Mouse (Mus musculus) lung, postnatal 0 days (tissue): ENCODE data around the gene Scin. TPM values are rescaled to one million over a fixed set of nuclear protein-coding genes. Genes with fewer than 3 reads are reported as not detected.

Experiments
- ATAC-seq: fragments of 200-750 bp; cut with Nextera tagmentation; 2 replicates; pipeline ENCODE4 v1.8.0; 2017; ENCODE audit warnings: moderate library complexity
- DNase-seq: peaks from one replicate; pipeline ENCODE4 v3.0.0-alpha.2; 2016; ENCODE audit warnings: low spot score
- H3K27ac ChIP-seq: fragments of 300-500 bp; sonication (generic); 2 replicates; pipeline ENCODE4 v1.5.1; 2014; ENCODE audit warnings: antibody characterized with exemption, mild to moderate bottlenecking, low read length, mixed read lengths
- H3K27me3 ChIP-seq: fragments of 300-500 bp; sonication (generic); replicated peaks from 2 replicates; pipeline ENCODE4 v1.6.1; 2014; ENCODE audit warnings: low read length, mixed read lengths; ENCODE audit not compliant: insufficient read depth
- H3K36me3 ChIP-seq: fragments of 300-500 bp; sonication (generic); 2 replicates; pipeline ENCODE4 v1.6.1; 2014; ENCODE audit warnings: low read length, mixed read lengths; ENCODE audit not compliant: insufficient read depth
- H3K4me1 ChIP-seq: fragments of 300-500 bp; sonication (generic); 2 replicates; pipeline ENCODE4 v1.6.1; 2014; ENCODE audit warnings: antibody characterized with exemption, low read depth, low read length, mixed read lengths; ENCODE audit not compliant: insufficient read depth
- H3K4me2 ChIP-seq: fragments of 300-500 bp; sonication (generic); replicated peaks from 2 replicates; pipeline ENCODE4 v1.6.1; 2014; ENCODE audit warnings: low read depth, mild to moderate bottlenecking, low read length, moderate library complexity, mixed read lengths
- H3K4me3 ChIP-seq: fragments of 300-500 bp; sonication (generic); 2 replicates; pipeline ENCODE4 v1.5.1; 2014; ENCODE audit warnings: low read depth, low read length
- H3K9ac ChIP-seq: fragments of 300-500 bp; sonication (generic); replicated peaks from 2 replicates; pipeline ENCODE4 v1.6.1; 2014; ENCODE audit warnings: low read depth, mild to moderate bottlenecking
- H3K9me3 ChIP-seq: fragments of 300-500 bp; sonication (generic); 2 replicates; pipeline ENCODE4 v1.6.1; 2016; ENCODE audit warnings: low read length, mixed read lengths
- CTCF ChIP-seq: IDR thresholded peaks from 2 replicates; pipeline ENCODE4 v1.5.1; 2016; ENCODE audit warnings: antibody characterized with exemption, mild to moderate bottlenecking
- EP300 ChIP-seq: IDR thresholded peaks from 2 replicates; pipeline ENCODE4 v1.6.1; 2016; ENCODE audit warnings: antibody characterized with exemption, mild to moderate bottlenecking, control low read depth
- WGBS: fragments of 180-500 bp; shearing (Covaris S2); extraction: QIAGEN DNeasy Blood & Tissue Kit; methylation state at CpG from one replicate; pipeline ENCODE4 v1.1.7; 2014; 5-methylcytosine and 5-hydroxymethylcytosine counted together
- polyA plus RNA-seq: library from polyadenylated mRNA; unstranded; fragments of >200 nt; fragmentation: Nextera tagmentation; extraction: Ambion mirVana; gene quantifications from 2 replicates; pipeline ENCODE4 v1.2.1, GENCODE M21; 2015

Gene Scin
- polyA plus RNA-seq, 1 experiment from 2014 or later = 0.51 TPM

DNA sequence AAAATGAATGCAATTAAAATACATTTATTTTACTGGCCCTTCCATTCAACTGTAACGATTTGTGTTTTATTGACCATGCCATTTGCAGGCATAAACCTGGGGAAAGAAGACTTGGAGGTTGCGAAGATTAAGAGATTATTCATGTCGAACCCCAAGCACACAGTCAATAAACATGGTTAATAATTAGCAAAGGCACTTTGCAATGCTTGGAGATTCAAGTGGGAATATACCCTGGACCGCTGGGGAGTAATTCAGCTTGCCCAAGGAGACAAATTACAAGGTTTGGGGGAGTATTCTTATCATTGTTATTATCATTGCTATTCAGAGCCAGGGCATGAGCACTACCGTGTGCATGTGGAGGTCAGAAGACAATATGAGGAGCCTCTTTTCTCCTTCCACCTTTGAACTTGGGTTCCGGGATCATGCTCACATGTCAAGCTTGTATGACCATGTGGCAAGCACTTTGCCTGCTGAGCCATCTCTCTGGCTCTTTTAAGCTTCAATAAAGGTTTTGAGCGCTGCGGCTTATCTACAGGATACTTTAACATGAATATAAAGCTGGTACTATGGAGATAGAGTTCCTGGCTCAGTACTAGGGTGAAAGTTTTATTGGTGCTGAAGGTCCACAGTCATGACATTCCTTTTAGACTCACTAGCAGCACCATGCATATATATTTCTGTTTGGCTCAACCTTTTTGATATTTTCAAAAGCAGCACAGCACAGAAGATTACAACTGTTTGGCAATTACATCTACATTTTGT lies 5.6 kb upstream of the Scin start:
- WGBS = 84% methylated on average over 8 of the region's 8 CpGs
- Histone ChIP-seq H3K36me3 (no peaks in the 10 kb centered on the region), H3K9me3 (no peaks in the 10 kb centered on the region), H3K27me3 (no peaks in the 10 kb centered on the region), H3K27ac (no peak overlapping the region), H3K4me1 (no peaks in the 10 kb centered on the region), H3K4me3 (no peak overlapping the region), H3K4me2 (no peak overlapping the region), H3K9ac (no peak overlapping the region)
- DNase-seq (no peak), ATAC-seq (no peak)
- TF ChIP-seq EP300 (no peak), CTCF (no peak)

- WGBS = 39% methylated on average over 11 of the region's 11 CpGs
Measured at GRCm38 (mm10) chr12:40134529-40134928, 501 bp upstream of the Scin start.

DNA sequence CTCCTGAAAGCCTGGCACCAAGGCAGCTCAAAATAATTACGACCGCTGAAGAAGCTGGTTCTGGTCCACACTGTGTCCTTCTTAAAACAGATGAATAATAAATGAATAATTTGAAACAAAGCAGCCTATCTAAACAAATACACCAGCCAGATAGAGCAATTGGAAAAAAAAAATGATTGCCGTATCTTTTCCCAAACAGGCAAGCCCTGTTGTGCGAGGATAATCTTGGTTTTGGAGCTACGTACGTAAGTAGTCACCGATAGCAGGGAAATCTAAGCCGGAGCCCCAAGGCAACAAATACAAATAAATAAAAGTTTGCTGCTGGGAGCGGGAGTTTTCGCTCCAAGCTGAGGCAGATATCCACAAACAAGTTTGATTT lies 845 bp downstream of the Scin start:
- Histone ChIP-seq H3K27ac (no peak overlapping the region), H3K9ac (no peak overlapping the region), H3K36me3 (no peaks in the 10 kb centered on the region), H3K27me3 (peaks cover 4% of the 10 kb centered on the region; the same call in 1 of the 2 replicates), H3K9me3 (no peaks in the 10 kb centered on the region), H3K4me3 (peak overlapping the region; percentile 36), H3K4me2 (peak overlapping the region; percentile 68), H3K4me1 (peaks cover 7% of the 10 kb centered on the region; the same call in 1 of the 2 replicates)
- TF ChIP-seq EP300 = no peak
- TF ChIP-seq CTCF = no peak
- ATAC-seq = no peak
- no peak for DNase-seq
- 9% methylated on average over 10 of the region's 10 CpGs for WGBS

More at GRCm38 (mm10) chr12:40134529-40134928, 501 bp upstream of the Scin start:
- no peak for DNase-seq
- H3K36me3 ChIP-seq = no peaks in the 10 kb centered on the region
- H3K27me3 ChIP-seq = peaks cover 4% of the 10 kb centered on the region; the same call in 1 of the 2 replicates
- ATAC-seq = no peak
- no peak overlapping the region for H3K9ac ChIP-seq
- peak overlapping the region; percentile 36; the same call in 1 of the 2 replicates for H3K4me3 ChIP-seq
- no peaks in the 10 kb centered on the region for H3K9me3 ChIP-seq
- H3K4me1 ChIP-seq = peaks cover 7% of the 10 kb centered on the region; the same call in 1 of the 2 replicates
- peak overlapping the region; percentile 68; the same call in 1 of the 2 replicates for H3K4me2 ChIP-seq
- no peak for TF ChIP-seq CTCF
- TF ChIP-seq EP300 = no peak
- no peak overlapping the region for H3K27ac ChIP-seq

DNA sequence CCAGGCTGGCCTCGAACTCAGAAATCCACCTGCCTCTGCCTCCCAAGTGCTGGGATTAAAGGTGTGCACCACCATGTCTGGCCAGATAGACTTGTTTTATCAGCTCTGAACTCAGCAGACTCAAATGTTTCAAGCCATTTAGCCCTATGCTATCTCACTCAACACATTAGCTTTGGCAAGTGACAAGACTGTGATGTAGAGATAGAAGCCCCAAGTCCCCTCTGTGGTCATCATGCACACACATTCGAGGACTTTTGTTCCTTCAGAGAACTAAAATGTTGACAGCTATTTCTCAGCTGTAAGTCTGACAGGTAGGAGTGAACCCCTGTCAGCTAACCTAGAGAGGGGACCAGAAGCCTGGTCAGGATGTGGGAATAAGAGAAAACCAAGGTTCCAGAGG lies 15.2 kb downstream of the Scin start:
- H3K4me2 ChIP-seq = no peak overlapping the region
- no peak for DNase-seq
- TF ChIP-seq EP300 (no peak), CTCF (no peak)
- H3K4me3 ChIP-seq = no peak overlapping the region
- H3K9ac ChIP-seq = no peak overlapping the region
- H3K4me1 ChIP-seq = no peaks in the 10 kb centered on the region
- no peak for ATAC-seq
- no peaks in the 10 kb centered on the region for H3K36me3 ChIP-seq
- H3K9me3 ChIP-seq = no peaks in the 10 kb centered on the region
- no peak overlapping the region for H3K27ac ChIP-seq
- no peaks in the 10 kb centered on the region for H3K27me3 ChIP-seq
- WGBS = 56% methylated on average over 2 of the region's 2 CpGs

- 74% methylated on average over 6 of the region's 6 CpGs for WGBS
- Histone ChIP-seq H3K36me3 (no peaks in the 10 kb centered on the region), H3K27ac (no peak overlapping the region), H3K27me3 (no peaks in the 10 kb centered on the region), H3K9me3 (no peaks in the 10 kb centered on the region), H3K4me2 (no peak overlapping the region), H3K9ac (no peak overlapping the region), H3K4me1 (no peaks in the 10 kb centered on the region), H3K4me3 (no peak overlapping the region)
- no peak for TF ChIP-seq EP300
- TF ChIP-seq CTCF = no peak
- DNase-seq (no peak), ATAC-seq (no peak)
Measured at GRCm38 (mm10) chr12:40117045-40117444, 17.0 kb downstream of the Scin start.

DNA sequence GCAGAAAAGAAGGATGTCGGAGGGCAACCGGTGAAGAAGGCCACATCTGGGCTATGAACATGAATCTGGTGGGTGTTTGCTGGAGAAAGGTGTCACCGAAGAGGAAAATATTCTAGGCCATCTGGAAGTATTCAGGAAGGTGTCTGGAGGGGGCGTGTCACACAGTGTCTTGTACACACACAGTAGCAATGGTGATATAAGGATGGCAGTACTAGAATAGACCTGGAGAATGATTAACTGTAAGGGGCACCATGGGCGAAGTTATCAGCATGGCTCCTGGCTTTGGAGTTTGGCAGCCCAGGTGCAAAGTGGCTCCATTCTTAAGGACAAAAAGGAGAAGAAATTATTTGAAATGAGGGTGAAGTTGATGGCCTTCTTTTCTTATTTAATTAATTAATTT lies 17.8 kb downstream of the Scin start:
- H3K4me1 ChIP-seq = no peaks in the 10 kb centered on the region
- no peak overlapping the region for H3K9ac ChIP-seq
- ATAC-seq (no peak), DNase-seq (no peak)
- no peaks in the 10 kb centered on the region for H3K36me3 ChIP-seq
- H3K4me2 ChIP-seq = no peak overlapping the region
- H3K9me3 ChIP-seq = no peaks in the 10 kb centered on the region
- no peak overlapping the region for H3K4me3 ChIP-seq
- TF ChIP-seq CTCF = no peak
- TF ChIP-seq EP300 = no peak
- no peak overlapping the region for H3K27ac ChIP-seq
- H3K27me3 ChIP-seq = no peaks in the 10 kb centered on the region
- 77% methylated on average over 5 of the region's 5 CpGs for WGBS
